Mouse (Mus musculus) stomach, embryonic 14.5 days (tissue): ENCODE measurements around the gene Hist1h2af. TPM values are rescaled to one million over a fixed set of nuclear protein-coding genes. Genes with fewer than 3 reads are reported as not detected.
"Not testable (repeated sequence)": the region's sequence is repeated elsewhere in the genome, so short reads cannot be mapped to it uniquely, and the experiment has no call there.

ENCODE experiments used
- ATAC-seq: fragments of 200-750 bp; cut with Nextera tagmentation; 2 replicates; pipeline ENCODE4 v1.8.0; 2017; ENCODE audit warnings: low read depth, moderate TSS enrichment; ENCODE audit not compliant: insufficient number of reproducible peaks, insufficient read depth, low FRiP score
- H3K27ac ChIP-seq: fragments of 300-500 bp; sonication (generic); 2 replicates; pipeline ENCODE4 v1.5.1; 2014; ENCODE audit warnings: mild to moderate bottlenecking, low read length, moderate library complexity, mixed read lengths
- H3K27me3 ChIP-seq: fragments of 300-500 bp; sonication (generic); 2 replicates; pipeline ENCODE4 v1.6.1; 2014; ENCODE audit warnings: low read length, control low read depth, mixed read lengths; ENCODE audit not compliant: control insufficient read depth, insufficient read depth
- H3K36me3 ChIP-seq: fragments of 300-500 bp; sonication (generic); 2 replicates; pipeline ENCODE4 v1.6.1; 2014; ENCODE audit warnings: mild to moderate bottlenecking, control low read depth, low read length, moderate library complexity, mixed read lengths; ENCODE audit not compliant: control insufficient read depth, insufficient read depth
- H3K4me1 ChIP-seq: fragments of 300-500 bp; sonication (generic); 2 replicates; pipeline ENCODE4 v1.6.1; 2014; ENCODE audit warnings: low read length, control low read depth, mixed read lengths; ENCODE audit not compliant: control insufficient read depth, insufficient read depth
- H3K4me2 ChIP-seq: fragments of 300-500 bp; sonication (generic); replicated peaks from 2 replicates; pipeline ENCODE4 v1.6.1; 2014; ENCODE audit warnings: low read depth, low read length, control low read depth
- H3K4me3 ChIP-seq: fragments of 300-500 bp; sonication (generic); 2 replicates; pipeline ENCODE4 v1.5.1; 2014; ENCODE audit warnings: low read depth, low read length, control low read depth
- H3K9ac ChIP-seq: fragments of 300-500 bp; sonication (generic); replicated peaks from 2 replicates; pipeline ENCODE4 v1.6.1; 2014; ENCODE audit warnings: low read depth, mild to moderate bottlenecking, control low read depth, low read length, moderate library complexity, mixed read lengths
- H3K9me3 ChIP-seq: fragments of 300-500 bp; sonication (generic); 2 replicates; pipeline ENCODE4 v1.6.1; 2016; ENCODE audit warnings: low read depth, low read length, control low read depth; ENCODE audit not compliant: control insufficient read depth
- WGBS: fragments of 180-500 bp; shearing (Covaris S2); extraction: QIAGEN DNeasy Blood & Tissue Kit; methylation state at CpG from one replicate; pipeline ENCODE4 v1.1.7; 2014; 5-methylcytosine and 5-hydroxymethylcytosine counted together
- polyA plus RNA-seq: library from polyadenylated mRNA; unstranded; fragments of >200 nt; fragmentation: Nextera tagmentation; extraction: Ambion mirVana; gene quantifications from 2 replicates; pipeline ENCODE4 v1.2.1, GENCODE M21; 2014

Hist1h2af gene
- polyA plus RNA-seq, 1 experiment from 2014 or later, result 14.1 TPM

- ATAC-seq, result peak; percentile 92
- H3K4me1 ChIP-seq, H3K27me3 ChIP-seq, H3K9me3 ChIP-seq, H3K36me3 ChIP-seq: not testable (repeated sequence)
- Histone ChIP-seq H3K9ac (peak within 1 kb of the TSS; percentile 42), H3K4me2 (peak within 1 kb of the TSS; percentile 60), H3K4me3 (peak within 1 kb of the TSS; percentile 42), H3K27ac (peak within 1 kb of the TSS; percentile 94)
- WGBS, result under 1% methylated on average over 33 of the region's 42 CpGs
These were observed 40.3 kb downstream of the Hist1h2af start, which contains the start of the genes Hist1h2bf and Hist1h2ad for GRCm38 (mm10) chr13:23573898-23574524. Gene Hist1h2bf, minus strand, starts transcription at chr13:23574196. Gene Hist1h2ad, plus strand, starts transcription at chr13:23574381.

- Histone ChIP-seq H3K4me2 (peak overlapping the region; percentile 60), H3K9ac (peak overlapping the region; percentile 42; the same call in 1 of the 2 replicates), H3K27ac (peak overlapping the region; percentile 94), H3K4me3 (peak overlapping the region; percentile 42)
- not testable (repeated sequence) for H3K27me3 ChIP-seq, H3K4me1 ChIP-seq, H3K36me3 ChIP-seq, H3K9me3 ChIP-seq, ATAC-seq
- WGBS, result 0% methylated on average over 5 of the region's 39 CpGs
These were observed 41.0 kb downstream of the Hist1h2af start for GRCm38 (mm10) chr13:23574546-23575170.

GRCm38 (mm10) chr13:23575271-23575851 lies 41.7 kb downstream of the Hist1h2af start, which contains the start of gene Hist1h3d:
Gene Hist1h3d, plus strand, starts transcription at chr13:23575763.
- peak within 1 kb of the TSS; percentile 42 for H3K4me3 ChIP-seq
- no peaks in the 10 kb centered on the region for H3K9me3 ChIP-seq
- H3K4me2 ChIP-seq, result peak within 1 kb of the TSS; percentile 60
- H3K9ac ChIP-seq, result peak within 1 kb of the TSS; percentile 69
- ATAC-seq, result peak; percentile 66
- peak within 1 kb of the TSS; percentile 89 for H3K27ac ChIP-seq
- WGBS, result under 1% methylated on average over 18 of the region's 18 CpGs
- H3K27me3 ChIP-seq, result no peaks in the 10 kb centered on the region
- peaks cover 7% of the 10 kb centered on the region; the same call in 1 of the 2 replicates for H3K4me1 ChIP-seq
- H3K36me3 ChIP-seq, result no peaks in the 10 kb centered on the region

GRCm38 (mm10) chr13:23575864-23576313 lies 42.2 kb downstream of the Hist1h2af start:
- 1% methylated on average over 8 of the region's 40 CpGs for WGBS

GRCm38 (mm10) chr13:23576351-23576881 lies 42.7 kb downstream of the Hist1h2af start:
- Histone ChIP-seq H3K9ac (peak overlapping the region; percentile 69), H3K36me3 (no peaks in the 10 kb centered on the region), H3K4me3 (peak overlapping the region; percentile 42), H3K4me2 (peak overlapping the region; percentile 60), H3K4me1 (peaks cover 10% of the 10 kb centered on the region; the same call in 1 of the 2 replicates), H3K9me3 (no peaks in the 10 kb centered on the region), H3K27ac (peak overlapping the region; percentile 84), H3K27me3 (no peaks in the 10 kb centered on the region)
- ATAC-seq, result no peak
- WGBS, result 4% methylated on average over 7 of the region's 7 CpGs

More at GRCm38 (mm10) chr13:23575864-23576313, 42.2 kb downstream of the Hist1h2af start:
- H3K27me3 ChIP-seq, H3K9me3 ChIP-seq, ATAC-seq, H3K36me3 ChIP-seq: not testable (repeated sequence)
- peaks cover 10% of the 10 kb centered on the region; the same call in 1 of the 2 replicates for H3K4me1 ChIP-seq
- peak overlapping the region; percentile 42 for H3K4me3 ChIP-seq
- peak overlapping the region; percentile 84 for H3K27ac ChIP-seq
- peak overlapping the region; percentile 69 for H3K9ac ChIP-seq
- H3K4me2 ChIP-seq, result peak overlapping the region; percentile 60

- Histone ChIP-seq H3K36me3 (no peaks in the 10 kb centered on the region), H3K4me1 (peaks cover 12% of the 10 kb centered on the region; the same call in 1 of the 2 replicates), H3K9ac (peak overlapping the region; percentile 69), H3K27me3 (no peaks in the 10 kb centered on the region), H3K4me2 (peak overlapping the region; percentile 60), H3K4me3 (peak overlapping the region; percentile 42), H3K27ac (peak overlapping the region; percentile 84), H3K9me3 (no peaks in the 10 kb centered on the region)
- WGBS, result 33% methylated on average over 6 of the region's 6 CpGs
- no peak for ATAC-seq
These were observed 43.4 kb downstream of the Hist1h2af start for GRCm38 (mm10) chr13:23576906-23577639.

- WGBS, result 88% methylated on average over 1 of the region's 1 CpGs
- Histone ChIP-seq H3K4me1 (peaks cover 20% of the 10 kb centered on the region; the same call in 1 of the 2 replicates), H3K27ac (no peak overlapping the region), H3K9ac (no peak overlapping the region), H3K4me2 (no peak overlapping the region), H3K4me3 (no peak overlapping the region), H3K9me3 (no peaks in the 10 kb centered on the region), H3K27me3 (no peaks in the 10 kb centered on the region), H3K36me3 (no peaks in the 10 kb centered on the region)
- ATAC-seq, result no peak
These were observed 44.1 kb downstream of the Hist1h2af start for GRCm38 (mm10) chr13:23577835-23578234.
